Mouse (Mus musculus): ENCODE measurements around the gene Wipf2. TPM values are rescaled to one million over a fixed set of nuclear protein-coding genes. Genes with fewer than 3 reads are reported as not detected.
"Not testable (repeated sequence)": the region's sequence is repeated elsewhere in the genome, so short reads cannot be mapped to it uniquely, and the experiment has no call there.

The Wipf2 gene
- polyA plus RNA-seq, 1 experiment from 2014 or later: 4.2 TPM

DNA sequence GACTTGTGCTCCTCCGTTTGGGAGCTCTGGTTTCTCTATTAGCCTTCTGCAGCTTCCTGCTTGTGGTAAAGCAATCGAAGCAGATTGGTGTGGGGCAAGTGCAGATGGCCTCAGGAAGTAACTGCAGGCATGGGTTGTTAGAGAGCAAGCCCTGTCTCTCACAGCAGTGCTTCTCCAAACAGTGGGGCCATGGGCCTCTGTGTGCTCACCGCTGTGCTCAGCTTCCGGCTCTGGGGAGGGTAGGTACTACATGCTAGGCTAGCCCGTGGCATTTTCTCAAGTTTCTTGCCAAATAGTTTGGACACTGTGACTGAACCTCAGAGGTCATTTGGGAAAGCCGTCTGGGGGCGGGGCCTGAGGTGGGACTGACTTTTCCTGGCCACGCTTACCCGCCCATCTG lies 54.8 kb downstream of the Wipf2 start:
- H3K36me3 ChIP-seq: peaks cover 25% of the 10 kb centered on the region
- ATAC-seq (ENCODE audit: low FRiP score, low read depth): no peak
- H3K4me1 ChIP-seq: peaks cover 14% of the 10 kb centered on the region
- WGBS: 75% methylated on average over 9 of the region's 9 CpGs
- no peak overlapping the region for H3K27ac ChIP-seq
- H3K4me3 ChIP-seq: no peak overlapping the region
- no peak overlapping the region for H3K9ac ChIP-seq
- no peak overlapping the region for H3K4me2 ChIP-seq (replicated peaks)
- no peaks in the 10 kb centered on the region for H3K27me3 ChIP-seq (replicated peaks)
- H3K9me3 ChIP-seq: no peaks in the 10 kb centered on the region

DNA sequence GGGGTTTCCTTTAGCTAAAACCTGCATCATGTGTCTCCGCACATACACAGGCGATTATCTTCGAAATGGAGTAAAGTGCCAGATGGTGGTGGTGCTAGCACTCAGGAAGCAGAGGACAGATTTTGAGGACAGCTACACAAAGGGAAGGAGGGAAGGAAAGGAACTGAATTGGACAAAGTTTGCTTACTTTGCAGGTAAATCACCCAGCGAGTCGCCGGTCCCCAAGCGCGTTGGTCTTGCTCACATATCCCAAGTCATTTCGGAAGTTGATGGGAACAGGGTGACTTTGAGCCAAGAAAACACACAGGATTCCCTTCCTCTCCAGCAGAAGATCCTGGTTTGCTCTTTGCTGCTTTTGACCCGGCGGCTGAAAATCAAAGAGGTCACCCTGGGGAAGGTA lies 55.6 kb downstream of the Wipf2 start:
- H3K27me3 ChIP-seq (replicated peaks): no peaks in the 10 kb centered on the region
- no peaks in the 10 kb centered on the region for H3K9me3 ChIP-seq
- WGBS: 93% methylated on average over 11 of the region's 11 CpGs
- no peak overlapping the region for H3K4me3 ChIP-seq
- H3K27ac ChIP-seq: no peak overlapping the region
- H3K4me1 ChIP-seq: peaks cover 22% of the 10 kb centered on the region
- no peak overlapping the region for H3K4me2 ChIP-seq (replicated peaks)
- H3K36me3 ChIP-seq: peaks cover 25% of the 10 kb centered on the region
- ATAC-seq (ENCODE audit: low FRiP score, low read depth): no peak
- H3K9ac ChIP-seq: no peak overlapping the region

DNA sequence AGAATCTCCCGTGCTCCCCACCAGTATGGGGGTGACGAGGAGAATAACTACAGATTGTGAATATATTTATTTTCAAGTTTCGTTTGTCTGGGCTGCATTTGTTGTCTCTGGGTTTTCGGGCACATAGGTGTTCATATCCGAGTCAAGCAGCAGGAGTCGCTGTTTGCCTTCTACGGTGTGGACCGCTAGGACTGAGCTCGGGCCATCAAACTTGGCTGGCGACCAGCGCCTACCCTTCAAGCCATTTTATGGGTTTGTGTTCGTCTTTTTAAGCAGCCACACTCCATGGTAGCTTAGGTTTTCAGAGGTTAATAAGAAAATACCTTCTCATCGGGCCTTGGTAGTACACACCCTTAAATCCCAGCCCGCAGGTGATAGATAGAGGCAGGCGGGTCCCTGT lies 58.4 kb downstream of the Wipf2 start:
- H3K27ac ChIP-seq; H3K4me3 ChIP-seq; H3K27me3 ChIP-seq (replicated peaks); H3K9ac ChIP-seq; H3K9me3 ChIP-seq; ATAC-seq (ENCODE audit: low FRiP score, low read depth): not testable (repeated sequence)
- Histone ChIP-seq H3K4me1 (peaks cover 48% of the 10 kb centered on the region), H3K4me2 (replicated peaks) (0 out of 2 replicates have a peak overlapping the region, but pooled peaks have one; percentile 5), H3K36me3 (peaks cover 16% of the 10 kb centered on the region; the same call in 1 of the 2 replicates)
- WGBS: 52% methylated on average over 15 of the region's 15 CpGs

DNA sequence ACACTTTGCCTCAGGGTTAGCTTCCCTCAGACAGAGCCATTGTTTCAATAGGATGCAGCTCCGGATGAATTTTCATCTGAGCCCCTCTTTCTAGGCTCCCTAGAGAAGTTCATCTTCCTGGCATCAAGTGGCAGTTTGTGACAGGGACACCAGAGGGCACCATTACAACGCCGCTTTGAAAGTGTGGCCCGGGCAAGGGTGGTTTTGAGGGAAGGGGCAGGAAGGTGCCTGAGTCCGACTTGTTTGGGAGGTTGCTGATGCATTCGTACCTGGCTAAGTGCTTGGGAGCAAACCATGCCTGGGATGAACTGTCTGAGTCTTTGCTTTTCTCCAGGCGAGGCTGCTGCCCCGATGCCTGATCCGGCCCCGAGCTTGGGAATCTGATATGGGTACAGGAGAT lies 58.9 kb downstream of the Wipf2 start:
- not testable (repeated sequence) for H3K4me3 ChIP-seq; H3K9ac ChIP-seq; H3K27me3 ChIP-seq (replicated peaks); H3K27ac ChIP-seq; H3K9me3 ChIP-seq
- Histone ChIP-seq H3K4me1 (peaks cover 50% of the 10 kb centered on the region), H3K4me2 (replicated peaks) (peak overlapping the region; percentile 5; the same call in 1 of the 2 replicates), H3K36me3 (peaks cover 16% of the 10 kb centered on the region; the same call in 1 of the 2 replicates)
- peak; percentile 14; the same call in 1 of the 2 replicates for ATAC-seq (ENCODE audit: low FRiP score, low read depth)
- 53% methylated on average over 10 of the region's 10 CpGs for WGBS

DNA sequence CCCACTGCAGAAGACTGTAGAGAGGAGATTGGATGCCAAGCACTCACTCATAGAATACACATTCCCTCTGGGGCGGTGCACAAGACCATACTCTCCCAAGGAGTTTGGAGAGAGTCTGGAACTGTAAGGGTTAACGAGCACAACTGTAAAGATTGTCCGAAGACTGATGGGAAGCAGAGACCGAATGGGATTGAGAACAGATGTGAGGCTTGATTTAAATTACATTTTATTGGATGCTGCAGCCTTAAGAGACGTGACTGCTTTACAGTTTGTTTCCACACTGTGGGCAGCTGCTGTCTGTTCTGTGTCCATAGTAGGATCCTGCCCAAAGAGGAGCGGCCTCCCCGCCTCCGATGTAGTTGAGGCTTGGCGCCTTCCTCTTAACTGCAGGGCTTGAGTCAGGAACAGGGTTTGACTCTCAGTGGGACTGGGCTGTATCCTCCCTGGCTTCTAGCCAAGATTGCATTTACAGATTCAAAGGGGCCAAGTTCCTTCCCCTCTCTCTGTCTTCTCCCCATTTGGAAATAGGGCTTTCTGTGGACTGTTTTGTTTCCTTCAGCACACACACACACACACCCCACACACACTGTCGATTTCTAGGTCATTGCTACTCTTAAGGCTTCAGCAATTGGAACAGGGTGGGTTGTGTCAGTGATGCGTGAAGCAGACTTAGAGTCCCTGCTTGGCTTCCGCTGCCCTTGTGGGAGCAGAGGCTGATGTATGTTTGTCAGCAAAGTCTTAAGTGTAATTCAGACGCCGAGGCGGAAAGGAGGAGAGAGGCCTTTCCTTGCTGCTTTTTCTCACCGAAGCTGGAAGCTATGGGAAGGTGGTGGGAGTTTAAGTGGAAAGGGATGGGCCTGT lies 59.6 kb downstream of the Wipf2 start:
- H3K4me2 ChIP-seq (replicated peaks): peak overlapping the region; percentile 0; the same call in 1 of the 2 replicates
- peaks cover 58% of the 10 kb centered on the region for H3K4me1 ChIP-seq
- H3K27me3 ChIP-seq (replicated peaks); H3K9me3 ChIP-seq; H3K4me3 ChIP-seq; H3K36me3 ChIP-seq; H3K27ac ChIP-seq; ATAC-seq (ENCODE audit: low FRiP score, low read depth); H3K9ac ChIP-seq: not testable (repeated sequence)
- 45% methylated on average over 16 of the region's 16 CpGs for WGBS

DNA sequence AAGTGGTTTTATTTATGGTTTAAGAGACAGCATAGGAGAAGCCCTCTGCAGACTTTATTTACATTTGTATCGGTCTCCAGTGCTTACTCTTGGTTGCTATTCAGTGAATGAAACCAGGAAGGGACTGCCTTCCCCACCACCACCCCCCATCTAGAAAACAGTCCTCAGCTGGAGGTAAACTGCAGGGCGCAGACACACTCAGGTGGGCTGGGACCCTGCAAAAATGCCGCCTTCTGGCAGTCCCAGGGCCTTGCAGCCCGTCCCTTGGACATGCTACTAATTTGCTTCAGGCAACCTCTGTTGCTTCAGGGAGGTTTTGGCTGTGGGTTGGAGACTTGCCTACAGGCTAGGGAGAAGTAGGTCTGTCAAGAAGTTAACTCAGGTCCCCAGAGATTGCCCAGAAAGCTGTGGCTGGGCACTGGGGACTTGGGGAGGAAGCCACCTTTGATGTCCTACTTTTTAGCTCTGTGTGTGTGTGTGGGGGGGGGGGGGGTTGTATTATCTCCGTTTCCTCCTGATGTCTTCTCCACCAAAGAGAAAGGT lies 61.3 kb downstream of the Wipf2 start:
- Histone ChIP-seq H3K27ac (peak overlapping the region; percentile 27; the same call in 1 of the 2 replicates), H3K9me3 (no peaks in the 10 kb centered on the region), H3K4me3 (no peak overlapping the region), H3K4me2 (replicated peaks) (peak overlapping the region; percentile 17; the same call in 1 of the 2 replicates), H3K27me3 (replicated peaks) (no peaks in the 10 kb centered on the region), H3K36me3 (no peaks in the 10 kb centered on the region; the same call in 1 of the 2 replicates), H3K9ac (no peak overlapping the region), H3K4me1 (peaks cover 74% of the 10 kb centered on the region)
- no peak for ATAC-seq (ENCODE audit: low FRiP score, low read depth)
- 30% methylated on average over 5 of the region's 5 CpGs for WGBS

DNA sequence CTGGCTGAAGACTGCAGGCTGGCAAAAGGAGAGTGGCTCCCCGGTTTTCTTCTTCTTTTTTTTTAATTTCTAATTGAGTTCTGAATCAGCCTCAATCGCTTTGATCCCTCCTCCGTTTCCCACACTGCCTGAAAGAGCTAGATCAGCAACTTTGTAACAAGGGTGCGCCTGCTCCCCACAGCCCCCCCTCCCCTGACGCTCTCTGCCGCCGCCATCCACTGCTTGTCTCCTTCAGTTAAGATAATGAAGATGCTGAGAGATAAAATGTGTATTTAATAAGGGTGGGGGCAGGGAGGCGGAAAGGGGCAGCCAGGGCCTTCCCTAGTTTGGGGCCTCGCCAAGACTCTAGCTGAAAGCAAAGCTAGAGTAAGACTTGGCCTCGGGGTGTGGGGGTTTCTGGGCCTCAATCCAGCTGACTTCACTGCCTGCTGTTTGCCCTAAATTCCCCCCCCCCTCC lies 61.9 kb downstream of the Wipf2 start:
- H3K4me2 ChIP-seq (replicated peaks): peak overlapping the region; percentile 44

DNA sequence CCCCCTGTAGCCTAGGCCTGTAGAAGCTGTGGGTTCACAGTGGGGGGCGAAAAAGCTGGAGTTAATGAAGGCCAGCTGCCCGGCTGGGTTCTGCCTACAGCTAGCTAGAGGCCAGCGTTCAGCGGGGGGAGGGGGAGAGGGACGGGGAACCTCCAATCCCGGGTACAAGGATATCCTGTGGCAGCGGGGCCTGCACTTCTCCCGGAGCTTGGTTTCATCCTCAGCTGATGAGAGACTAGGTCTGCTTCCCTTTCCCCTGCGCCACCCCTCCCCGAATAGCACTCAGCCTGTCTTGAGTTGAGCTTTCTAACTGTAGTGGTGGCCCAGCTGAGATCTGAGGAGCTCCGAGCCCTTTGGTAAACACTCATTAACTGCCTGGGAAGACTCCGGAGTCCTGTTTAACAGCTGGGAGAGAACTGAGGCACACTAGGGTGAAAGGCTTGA lies 62.5 kb downstream of the Wipf2 start:
- no peaks in the 10 kb centered on the region for H3K9me3 ChIP-seq
- H3K4me2 ChIP-seq (replicated peaks): peak overlapping the region; percentile 44
- H3K27ac ChIP-seq: peak overlapping the region; percentile 44
- ATAC-seq (ENCODE audit: low FRiP score, low read depth): peak; percentile 22; the same call in 1 of the 2 replicates
- peaks cover 86% of the 10 kb centered on the region for H3K4me1 ChIP-seq
- H3K36me3 ChIP-seq: no peaks in the 10 kb centered on the region
- H3K27me3 ChIP-seq (replicated peaks): no peaks in the 10 kb centered on the region
- WGBS: 4% methylated on average over 12 of the region's 12 CpGs
- no peak overlapping the region for H3K4me3 ChIP-seq
- 0 out of 2 replicates have a peak overlapping the region, but pooled peaks have one; percentile 18 for H3K9ac ChIP-seq

More for the DNA sequence above, 61.9 kb downstream of the Wipf2 start:
- Histone ChIP-seq H3K27me3 (replicated peaks) (no peaks in the 10 kb centered on the region), H3K4me3 (no peak overlapping the region), H3K9ac (no peak overlapping the region; the same call in 1 of the 2 replicates), H3K9me3 (no peaks in the 10 kb centered on the region), H3K4me1 (peaks cover 80% of the 10 kb centered on the region), H3K27ac (peak overlapping the region; percentile 44; the same call in 1 of the 2 replicates), H3K36me3 (no peaks in the 10 kb centered on the region)
- WGBS: 5% methylated on average over 10 of the region's 10 CpGs
- no peak for ATAC-seq (ENCODE audit: low FRiP score, low read depth)

DNA sequence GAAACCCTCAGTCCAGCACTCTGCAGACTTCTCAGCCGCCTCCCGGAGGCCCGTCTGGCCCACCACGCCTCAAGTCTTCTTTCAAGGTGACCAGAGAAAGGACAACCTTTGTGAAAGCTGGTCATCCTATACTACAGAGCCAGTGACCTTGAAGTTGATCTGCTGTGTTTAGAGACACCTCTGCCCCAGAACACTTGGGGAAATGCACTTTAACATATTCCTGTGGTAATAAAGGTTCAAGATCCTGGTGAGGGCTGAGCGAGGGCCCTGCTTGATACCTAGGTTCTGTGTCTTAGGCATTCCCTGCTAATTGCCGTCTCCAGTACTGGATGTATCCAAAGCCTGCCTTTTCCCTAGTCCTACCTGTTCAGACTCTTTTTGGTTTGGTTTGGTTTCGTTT lies 63.1 kb downstream of the Wipf2 start:
- ATAC-seq (ENCODE audit: low FRiP score, low read depth): no peak
- Histone ChIP-seq H3K36me3 (no peaks in the 10 kb centered on the region), H3K27ac (peak overlapping the region; percentile 44; the same call in 1 of the 2 replicates), H3K4me1 (peaks cover 92% of the 10 kb centered on the region), H3K27me3 (replicated peaks) (no peaks in the 10 kb centered on the region), H3K4me2 (replicated peaks) (peak overlapping the region; percentile 44), H3K4me3 (no peak overlapping the region), H3K9me3 (no peaks in the 10 kb centered on the region), H3K9ac (no peak overlapping the region)
- WGBS: 62% methylated on average over 7 of the region's 7 CpGs

DNA sequence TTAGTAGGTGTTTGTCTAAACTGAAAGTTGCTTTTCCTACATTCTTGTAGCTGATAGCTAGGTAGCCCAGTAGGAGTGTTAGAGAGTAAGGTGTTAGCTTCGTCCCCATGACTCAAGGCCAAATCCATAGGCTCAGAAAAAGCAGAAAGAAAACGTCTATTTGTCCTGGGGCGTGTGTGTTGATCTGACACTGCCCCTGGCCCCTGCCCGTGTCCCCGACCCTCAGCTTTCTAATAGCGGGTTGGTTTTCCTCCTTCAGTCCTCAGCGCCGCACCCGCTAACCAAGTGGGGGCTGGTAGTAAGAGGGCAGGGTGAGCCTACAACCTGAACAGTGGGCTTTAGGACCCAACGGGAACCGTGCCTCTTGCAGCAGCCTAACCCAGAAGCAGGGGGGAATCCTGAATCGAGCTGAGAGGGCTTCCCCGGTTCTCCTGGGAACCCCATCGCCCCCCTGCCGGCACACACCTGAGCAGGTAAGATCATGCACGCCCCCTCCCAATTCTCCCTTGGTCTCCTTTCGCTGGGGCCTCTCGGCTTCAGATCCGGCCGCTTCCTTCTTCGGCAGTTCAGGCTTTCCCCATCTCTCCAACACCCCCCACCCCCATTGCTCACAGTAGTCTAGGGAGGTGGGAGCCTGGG lies 64.1 kb downstream of the Wipf2 start, which contains the start of gene Rara:
Gene Rara, plus strand, starts transcription at position 381 of the 639 bp plus-strand sequence.
- WGBS: 10% methylated on average over 21 of the region's 21 CpGs
- Histone ChIP-seq H3K4me2 (replicated peaks) (peak within 1 kb of the TSS; percentile 84), H3K4me3 (peak within 1 kb of the TSS; percentile 57), H3K27ac (peak within 1 kb of the TSS; percentile 0), H3K36me3 (no peaks in the 10 kb centered on the region), H3K4me1 (peaks cover 95% of the 10 kb centered on the region), H3K27me3 (replicated peaks) (no peaks in the 10 kb centered on the region), H3K9me3 (no peaks in the 10 kb centered on the region), H3K9ac (peak within 1 kb of the TSS; percentile 70)
- ATAC-seq (ENCODE audit: low FRiP score, low read depth): no peak

DNA sequence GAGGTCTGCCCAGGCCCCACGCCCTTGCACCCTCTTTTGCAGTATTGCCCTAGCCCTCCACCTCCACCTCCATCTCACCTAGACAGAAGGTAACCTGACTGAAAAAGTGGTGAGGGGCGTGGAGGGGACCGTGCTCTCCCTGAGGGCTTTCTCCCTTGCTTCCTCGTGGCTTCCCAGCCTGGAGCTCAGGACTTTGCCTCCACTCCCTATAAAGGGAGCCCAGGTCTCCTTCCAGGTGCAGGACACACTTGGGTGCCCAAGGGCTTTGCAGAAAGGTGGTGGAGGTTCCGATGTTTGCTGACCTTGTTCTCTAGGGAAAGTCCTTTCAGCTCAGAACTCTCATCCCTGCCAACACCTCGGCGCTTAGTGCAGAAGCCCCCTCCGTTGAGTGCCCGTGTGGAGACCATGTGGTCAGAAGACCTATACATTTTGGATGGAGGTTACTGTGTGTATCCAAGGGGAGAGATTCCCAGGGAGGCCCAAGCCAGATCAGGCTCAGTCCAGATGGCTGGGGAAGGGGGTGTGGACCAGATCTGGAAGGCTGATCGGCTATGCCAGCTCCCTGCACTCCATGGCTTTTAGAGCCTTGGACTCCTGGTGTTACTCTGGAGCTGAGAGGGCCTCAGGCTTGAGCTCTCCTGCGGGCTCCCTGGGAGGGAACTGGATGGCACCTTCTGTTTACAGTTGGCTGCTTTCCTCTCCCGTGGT lies 64.9 kb downstream of the Wipf2 start:
- no peaks in the 10 kb centered on the region for H3K9me3 ChIP-seq
- H3K4me1 ChIP-seq: peaks cover 95% of the 10 kb centered on the region
- H3K9ac ChIP-seq: peak overlapping the region; percentile 70
- no peaks in the 10 kb centered on the region for H3K36me3 ChIP-seq
- 15% methylated on average over 12 of the region's 12 CpGs for WGBS
- H3K27me3 ChIP-seq (replicated peaks): no peaks in the 10 kb centered on the region
- H3K4me2 ChIP-seq (replicated peaks): peak overlapping the region; percentile 84
- peak overlapping the region; percentile 0; the same call in 1 of the 2 replicates for H3K27ac ChIP-seq
- ATAC-seq (ENCODE audit: low FRiP score, low read depth): no peak
- H3K4me3 ChIP-seq: peak overlapping the region; percentile 57

Data from neural tube, embryonic 12.5 days (tissue).